Mouse (Mus musculus): ENCODE measurements around the gene Capn3. TPM values are rescaled to one million over a fixed set of nuclear protein-coding genes. Genes with fewer than 3 reads are reported as not detected.

Capn3 gene
- polyA plus RNA-seq, 1 experiment from 2014 or later, result 2.6 TPM

DNA sequence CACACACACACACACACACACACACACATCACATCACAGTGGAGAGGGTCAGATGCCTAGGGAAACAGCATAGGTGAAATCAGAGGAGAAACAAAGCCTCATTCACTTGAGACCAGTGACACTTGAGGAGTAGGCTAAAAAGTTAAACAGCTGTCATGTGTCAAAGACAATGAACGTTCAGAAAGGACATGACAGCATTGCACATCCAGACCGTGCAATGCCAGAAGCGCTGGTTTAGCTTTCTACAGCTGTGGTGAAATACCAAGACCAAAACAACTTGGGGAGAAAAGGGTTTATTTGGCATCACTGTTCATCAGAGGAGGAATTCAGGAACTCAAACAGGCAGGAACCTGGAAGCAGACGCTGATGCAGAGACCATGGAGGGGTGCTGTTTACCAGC, 37.4 kb downstream of the Capn3 start:
- no peaks in the 10 kb centered on the region for H3K36me3 ChIP-seq
- H3K27me3 ChIP-seq (ENCODE audit: insufficient read depth, poor library complexity, severe bottlenecking), result no peaks in the 10 kb centered on the region
- WGBS, result 74% methylated on average over 4 of the region's 4 CpGs
- no peak overlapping the region for H3K27ac ChIP-seq
- no peak for DNase-seq (ENCODE audit: low spot score)
- H3K9me3 ChIP-seq, result no peaks in the 10 kb centered on the region
- no peak overlapping the region for H3K4me3 ChIP-seq
- no peaks in the 10 kb centered on the region for H3K4me1 ChIP-seq (replicated peaks)

DNA sequence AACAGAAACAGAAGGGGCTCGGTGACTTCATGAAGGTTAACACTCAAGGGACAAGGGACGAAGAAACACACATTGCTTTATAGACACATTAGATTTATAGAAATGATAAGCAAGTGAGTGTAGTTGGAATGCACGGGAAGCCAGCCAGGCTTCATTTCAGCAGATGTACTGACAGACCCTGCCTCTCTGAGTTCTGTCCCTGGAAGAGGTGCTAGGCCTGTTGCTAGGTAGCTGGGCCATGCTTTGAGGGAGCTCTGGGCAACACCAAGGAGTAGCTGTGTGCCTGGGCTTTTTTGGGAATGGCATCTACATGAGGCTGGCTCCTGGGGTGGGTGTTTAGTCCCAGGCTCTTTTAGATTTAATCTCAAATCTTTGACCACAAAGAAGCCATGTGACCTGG, 40.7 kb downstream of the Capn3 start:
- WGBS, result 83% methylated on average over 3 of the region's 3 CpGs
- DNase-seq (ENCODE audit: low spot score), result no peak
- H3K36me3 ChIP-seq, result no peaks in the 10 kb centered on the region

GRCm38 (mm10) chr2:120499971-120500471, 44.2 kb downstream of the Capn3 start:
- Histone ChIP-seq H3K9me3 (no peaks in the 10 kb centered on the region), H3K36me3 (peaks cover 15% of the 10 kb centered on the region), H3K4me1 (replicated peaks) (peaks cover 29% of the 10 kb centered on the region), H3K27me3 (ENCODE audit: insufficient read depth, poor library complexity, severe bottlenecking) (no peaks in the 10 kb centered on the region), H3K27ac (peak overlapping the region; percentile 23; the same call in 1 of the 2 replicates), H3K4me3 (no peak overlapping the region)
- peak; percentile 5 for DNase-seq (ENCODE audit: low spot score)
- 80% methylated on average over 6 of the region's 6 CpGs for WGBS

More for the DNA sequence above, 40.7 kb downstream of the Capn3 start:
- H3K4me1 ChIP-seq (replicated peaks), result peaks cover 16% of the 10 kb centered on the region
- H3K27ac ChIP-seq, result no peak overlapping the region
- H3K27me3 ChIP-seq (ENCODE audit: insufficient read depth, poor library complexity, severe bottlenecking), result no peaks in the 10 kb centered on the region
- no peaks in the 10 kb centered on the region for H3K9me3 ChIP-seq
- H3K4me3 ChIP-seq, result no peak overlapping the region

GRCm38 (mm10) chr2:120501136-120501918, 45.5 kb downstream of the Capn3 start:
- DNase-seq (ENCODE audit: low spot score), result peak; percentile 9
- WGBS, result 39% methylated on average over 17 of the region's 17 CpGs
- no peaks in the 10 kb centered on the region for H3K27me3 ChIP-seq (ENCODE audit: insufficient read depth, poor library complexity, severe bottlenecking)
- no peak overlapping the region for H3K4me3 ChIP-seq
- H3K9me3 ChIP-seq, result no peaks in the 10 kb centered on the region
- H3K36me3 ChIP-seq, result peaks cover 28% of the 10 kb centered on the region
- H3K27ac ChIP-seq, result peak overlapping the region; percentile 77
- H3K4me1 ChIP-seq (replicated peaks), result peaks cover 29% of the 10 kb centered on the region

DNA sequence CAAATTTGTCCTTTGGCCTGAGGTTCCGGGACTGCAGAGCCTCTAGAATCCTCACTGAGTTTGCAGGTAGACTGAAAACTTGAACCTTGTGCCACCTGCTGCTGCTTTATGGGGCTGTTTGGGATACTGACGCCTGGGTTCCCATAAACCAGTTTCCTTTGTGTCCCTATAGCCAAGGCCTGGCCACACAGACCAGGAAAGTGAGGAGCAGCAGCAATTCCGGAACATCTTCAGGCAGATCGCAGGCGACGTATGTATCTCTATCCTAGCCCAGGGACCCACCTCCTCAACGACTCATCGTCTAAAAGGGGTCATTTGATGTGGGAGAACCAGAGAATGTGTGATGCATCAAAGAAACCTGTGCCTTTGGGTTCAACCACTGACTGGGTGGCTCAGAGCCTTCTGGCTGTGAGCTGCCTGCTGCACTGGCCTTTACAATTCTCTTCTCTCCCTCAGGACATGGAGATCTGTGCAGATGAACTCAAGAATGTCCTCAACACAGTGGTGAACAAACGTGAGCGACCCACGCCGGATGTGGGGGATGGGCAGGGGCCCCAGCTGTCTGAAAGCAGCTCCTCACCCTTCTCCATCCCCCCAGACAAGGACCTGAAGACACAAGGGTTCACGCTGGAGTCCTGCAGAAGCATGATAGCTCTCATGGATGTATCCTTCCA, 46.2 kb downstream of the Capn3 start:
- peaks cover 35% of the 10 kb centered on the region for H3K36me3 ChIP-seq
- no peaks in the 10 kb centered on the region for H3K9me3 ChIP-seq
- peaks cover 29% of the 10 kb centered on the region for H3K4me1 ChIP-seq (replicated peaks)
- H3K4me3 ChIP-seq, result no peak overlapping the region
- DNase-seq (ENCODE audit: low spot score), result no peak
- peak overlapping the region; percentile 77 for H3K27ac ChIP-seq
- WGBS, result 69% methylated on average over 13 of the region's 13 CpGs
- no peaks in the 10 kb centered on the region for H3K27me3 ChIP-seq (ENCODE audit: insufficient read depth, poor library complexity, severe bottlenecking)

DNA sequence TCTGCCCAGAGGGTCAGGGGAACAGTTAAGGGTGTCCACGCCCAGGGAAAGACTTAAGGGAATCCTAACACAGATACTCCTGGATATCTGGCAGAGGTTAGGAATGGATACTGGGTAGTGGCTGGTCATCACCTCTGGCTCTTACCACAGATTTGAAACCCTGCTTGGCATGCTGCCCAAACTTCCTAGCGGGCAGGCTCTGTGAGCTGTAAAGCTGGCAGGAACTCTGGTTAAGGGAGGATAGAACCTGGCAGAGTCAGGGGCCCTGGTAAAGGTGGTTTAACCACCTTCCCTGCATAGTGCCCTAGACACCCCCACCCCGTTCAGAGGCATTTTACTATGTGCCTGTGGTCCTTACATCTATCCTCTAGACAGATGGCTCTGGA, 46.8 kb downstream of the Capn3 start:
- H3K36me3 ChIP-seq, result peaks cover 40% of the 10 kb centered on the region
- DNase-seq (ENCODE audit: low spot score), result no peak
- H3K4me3 ChIP-seq, result no peak overlapping the region
- H3K9me3 ChIP-seq, result no peaks in the 10 kb centered on the region
- H3K4me1 ChIP-seq (replicated peaks), result peaks cover 29% of the 10 kb centered on the region
- WGBS, result 92% methylated on average over 3 of the region's 3 CpGs
- no peaks in the 10 kb centered on the region for H3K27me3 ChIP-seq (ENCODE audit: insufficient read depth, poor library complexity, severe bottlenecking)
- no peak overlapping the region for H3K27ac ChIP-seq

GRCm38 (mm10) chr2:120503094-120503493, 47.3 kb downstream of the Capn3 start:
- WGBS, result 94% methylated on average over 6 of the region's 6 CpGs

GRCm38 (mm10) chr2:120503992-120504391, 48.2 kb downstream of the Capn3 start:
- H3K4me1 ChIP-seq (replicated peaks), result peaks cover 29% of the 10 kb centered on the region
- H3K27ac ChIP-seq, result no peak overlapping the region
- H3K9me3 ChIP-seq, result no peaks in the 10 kb centered on the region
- peaks cover 54% of the 10 kb centered on the region for H3K36me3 ChIP-seq
- H3K4me3 ChIP-seq, result no peak overlapping the region
- H3K27me3 ChIP-seq (ENCODE audit: insufficient read depth, poor library complexity, severe bottlenecking), result no peaks in the 10 kb centered on the region
- WGBS, result 81% methylated on average over 5 of the region's 5 CpGs
- no peak for DNase-seq (ENCODE audit: low spot score)

More at GRCm38 (mm10) chr2:120503094-120503493, 47.3 kb downstream of the Capn3 start:
- Histone ChIP-seq H3K4me1 (replicated peaks) (peaks cover 29% of the 10 kb centered on the region), H3K27me3 (ENCODE audit: insufficient read depth, poor library complexity, severe bottlenecking) (no peaks in the 10 kb centered on the region), H3K4me3 (no peak overlapping the region), H3K36me3 (peaks cover 45% of the 10 kb centered on the region), H3K27ac (no peak overlapping the region), H3K9me3 (no peaks in the 10 kb centered on the region)
- no peak for DNase-seq (ENCODE audit: low spot score)

GRCm38 (mm10) chr2:120514181-120514580, 58.4 kb downstream of the Capn3 start:
- Histone ChIP-seq H3K27me3 (ENCODE audit: insufficient read depth, poor library complexity, severe bottlenecking) (no peaks in the 10 kb centered on the region), H3K4me3 (no peak overlapping the region), H3K4me1 (replicated peaks) (no peaks in the 10 kb centered on the region), H3K9me3 (no peaks in the 10 kb centered on the region), H3K27ac (no peak overlapping the region), H3K36me3 (peaks cover 97% of the 10 kb centered on the region)
- no peak for DNase-seq (ENCODE audit: low spot score)
- 93% methylated on average over 4 of the region's 4 CpGs for WGBS

DNA sequence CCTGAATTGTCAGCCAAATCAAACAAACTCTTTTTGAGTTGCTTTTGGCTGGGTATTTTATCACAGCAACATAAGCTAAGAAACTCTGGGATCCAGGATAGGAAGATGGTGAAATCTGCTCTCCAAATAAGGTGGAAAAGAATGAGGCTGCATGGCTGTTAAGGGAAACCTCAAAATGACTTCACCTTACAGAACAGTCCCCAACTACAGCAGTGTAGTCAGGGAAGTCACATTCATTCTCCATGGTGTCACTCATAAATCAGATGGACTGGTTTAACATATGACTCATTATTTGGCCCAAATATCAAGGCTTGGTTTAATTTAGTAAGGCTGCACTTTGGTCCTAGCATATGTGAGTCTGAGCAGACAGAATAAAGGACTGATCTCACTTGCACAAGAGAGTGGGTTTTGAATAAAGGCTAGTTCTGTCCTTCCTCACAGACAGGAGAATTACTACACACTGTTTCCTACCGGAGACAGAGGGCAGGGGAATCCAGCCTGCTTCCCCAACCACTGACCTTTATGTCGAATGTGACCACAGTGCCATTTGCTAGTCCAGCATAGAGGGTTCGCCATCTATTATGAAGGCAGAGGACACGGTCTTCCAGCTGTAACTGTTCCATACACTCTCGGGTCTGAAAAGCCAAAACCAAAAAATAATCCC, 62.9 kb downstream of the Capn3 start:
- WGBS, result 92% methylated on average over 5 of the region's 5 CpGs
- H3K9me3 ChIP-seq, result no peaks in the 10 kb centered on the region
- no peaks in the 10 kb centered on the region for H3K4me1 ChIP-seq (replicated peaks)
- peaks cover 100% of the 10 kb centered on the region for H3K36me3 ChIP-seq
- no peak overlapping the region for H3K27ac ChIP-seq
- H3K27me3 ChIP-seq (ENCODE audit: insufficient read depth, poor library complexity, severe bottlenecking), result no peaks in the 10 kb centered on the region
- DNase-seq (ENCODE audit: low spot score), result no peak
- H3K4me3 ChIP-seq, result no peak overlapping the region

- no peaks in the 10 kb centered on the region for H3K27me3 ChIP-seq (ENCODE audit: insufficient read depth, poor library complexity, severe bottlenecking)
- H3K4me3 ChIP-seq, result no peak overlapping the region
- H3K9me3 ChIP-seq, result no peaks in the 10 kb centered on the region
- WGBS, result 94% methylated on average over 5 of the region's 5 CpGs
- DNase-seq (ENCODE audit: low spot score), result no peak
- peaks cover 100% of the 10 kb centered on the region for H3K36me3 ChIP-seq
- no peaks in the 10 kb centered on the region for H3K4me1 ChIP-seq (replicated peaks)
- no peak overlapping the region for H3K27ac ChIP-seq
Measured at GRCm38 (mm10) chr2:120526771-120527170, 71.0 kb downstream of the Capn3 start.

- H3K27me3 ChIP-seq (ENCODE audit: insufficient read depth, poor library complexity, severe bottlenecking), result no peaks in the 10 kb centered on the region
- H3K4me3 ChIP-seq, result no peak overlapping the region
- no peaks in the 10 kb centered on the region for H3K9me3 ChIP-seq
- H3K27ac ChIP-seq, result no peak overlapping the region
- DNase-seq (ENCODE audit: low spot score), result no peak
- peaks cover 100% of the 10 kb centered on the region for H3K36me3 ChIP-seq
- H3K4me1 ChIP-seq (replicated peaks), result no peaks in the 10 kb centered on the region
Measured at GRCm38 (mm10) chr2:120529531-120529930, 73.7 kb downstream of the Capn3 start.

GRCm38 (mm10) chr2:120531223-120531622, 75.4 kb downstream of the Capn3 start:
- DNase-seq (ENCODE audit: low spot score), result no peak
- H3K4me1 ChIP-seq (replicated peaks), result no peaks in the 10 kb centered on the region
- H3K9me3 ChIP-seq, result no peaks in the 10 kb centered on the region
- 94% methylated on average over 4 of the region's 4 CpGs for WGBS
- peaks cover 99% of the 10 kb centered on the region for H3K36me3 ChIP-seq
- H3K4me3 ChIP-seq, result no peak overlapping the region
- no peaks in the 10 kb centered on the region for H3K27me3 ChIP-seq (ENCODE audit: insufficient read depth, poor library complexity, severe bottlenecking)
- no peak overlapping the region for H3K27ac ChIP-seq

Measured in hindbrain, embryonic 10.5 days (tissue).